Mouse (Mus musculus): ENCODE data around the gene Plvap. TPM values are rescaled to one million over a fixed set of nuclear protein-coding genes. Genes with fewer than 3 reads are reported as not detected.

Plvap gene
- total and polyA plus RNA-seq, 3 experiments = 11.7 to 20.4 TPM; not detected in 1

DNA sequence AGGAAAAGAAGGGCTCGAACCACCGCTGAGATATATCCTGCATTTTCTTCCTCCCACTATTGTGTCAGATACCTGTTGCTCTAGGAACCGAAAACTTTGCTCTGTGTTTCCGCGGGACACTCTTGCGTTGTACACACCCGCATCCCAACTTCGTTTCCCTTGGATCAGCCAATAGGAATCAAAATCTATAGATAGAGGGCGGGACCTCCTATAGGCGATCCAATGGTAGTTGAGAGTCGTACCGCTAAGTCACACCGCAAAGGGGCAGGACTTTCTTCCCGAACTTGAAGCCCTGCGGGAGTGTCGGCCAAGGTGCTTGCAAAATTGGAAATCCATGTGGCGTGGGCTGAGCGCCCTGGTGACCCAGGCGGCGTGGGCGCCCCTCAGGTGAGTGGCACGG, 23.1 kb downstream of the Plvap start:
- H3K4me3 ChIP-seq (ENCODE audit: control insufficient read depth in 1 of 2, insufficient read depth in 1 of 2, low read depth in 2 of 2, low read length in 2 of 2) = peak overlapping the region; percentile 75 to 87
- H3K9ac ChIP-seq (ENCODE audit: control insufficient read depth, low read depth, low read length, poor library complexity, severe bottlenecking) = peak overlapping the region; percentile 80
- H3K9me3 ChIP-seq (replicated peaks; ENCODE audit: insufficient read depth, low read length) = no peaks in the 10 kb centered on the region
- H3K79me2 ChIP-seq (ENCODE audit: control insufficient read depth, insufficient read depth, low read length, poor library complexity) = peaks cover 15% of the 10 kb centered on the region
- peaks cover 0 to 6% of the 10 kb centered on the region in 2 experiments; a peak in 2 of 4 replicates for H3K4me1 ChIP-seq (ENCODE audit: control insufficient read depth in 1 of 2, insufficient read depth in 2 of 2, low read length in 2 of 2)
- peak overlapping the region; percentile 74 for H3K27ac ChIP-seq (ENCODE audit: control insufficient read depth, low read depth, low read length)
- DNase-seq (ENCODE audit: low read depth, low spot score) = peak; percentile 98
- no peaks in the 10 kb centered on the region for H3K27me3 ChIP-seq (ENCODE audit: control insufficient read depth in 1 of 2, insufficient read depth in 2 of 2, low read length in 2 of 2)
- peaks cover 0 to 2% of the 10 kb centered on the region in 2 experiments; a peak in 2 of 4 replicates for H3K36me3 ChIP-seq (ENCODE audit: control insufficient read depth in 1 of 2, insufficient read depth in 2 of 2, low read length in 2 of 2)
- TF ChIP-seq MEF2A (IDR thresholded peaks at IDR 0.05; ENCODE audit: extremely low read depth, insufficient replicate concordance, low read depth, low read length, poor library complexity, severe bottlenecking) (no peak), KAT2A (conservative IDR thresholded peaks at IDR 0.05; ENCODE audit: low read depth, low read length) (peak; percentile 76), BHLHE40 (IDR thresholded peaks at IDR 0.05; ENCODE audit: borderline replicate concordance, low read depth, low read length) (no peak), JUND (IDR thresholded peaks at IDR 0.05; ENCODE audit: low read depth, low read length) (0 out of 2 replicates have a peak, but pooled peaks have one; percentile 50), POLR2AphosphoS2 (IDR thresholded peaks at IDR 0.05; ENCODE audit: low read length) (peak; percentile 65), ZKSCAN1 (IDR thresholded peaks at IDR 0.05; ENCODE audit: low read depth, low read length) (no peak), HCFC1 (IDR thresholded peaks at IDR 0.05; ENCODE audit: low read depth, low read length) (peak; percentile 95), ZMIZ1 (IDR thresholded peaks at IDR 0.05; ENCODE audit: low read depth, low read length) (0 out of 2 replicates have a peak, but pooled peaks have one; percentile 41), MYB (IDR thresholded peaks at IDR 0.05; ENCODE audit: low read depth, low read length) (no peak), ZC3H11A (IDR thresholded peaks at IDR 0.05; ENCODE audit: low read depth, low read length) (no peak), GATA1 (IDR thresholded peaks at IDR 0.05; ENCODE audit: low read depth, low read length) (no peak), GABPA (IDR thresholded peaks at IDR 0.05; ENCODE audit: low read depth, low read length) (no peak), CTCF (IDR thresholded peaks at IDR 0.05 in 2 of 3, conservative IDR thresholded peaks at IDR 0.05 in 1 of 3; ENCODE audit: control insufficient read depth in 1 of 3, insufficient read depth in 1 of 3, low read depth in 2 of 3, low read length in 3 of 3, poor library complexity in 1 of 3, severe bottlenecking in 1 of 3) (no peak), SMC3 (IDR thresholded peaks at IDR 0.05; ENCODE audit: low read depth, low read length) (no peak), MXI1 (IDR thresholded peaks at IDR 0.05; ENCODE audit: low read depth, low read length) (peak; percentile 91), POLR2A (IDR thresholded peaks at IDR 0.05; ENCODE audit: control insufficient read depth in 1 of 2, insufficient read depth in 1 of 2, low read depth in 1 of 2, low read length in 2 of 2, poor library complexity in 1 of 2) (peak in 1 of 2 experiments; percentile 86; a peak in 2 of 4 replicates), UBTF (IDR thresholded peaks at IDR 0.05; ENCODE audit: borderline replicate concordance, insufficient read depth, low read depth, low read length) (no peak), USF2 (IDR thresholded peaks at IDR 0.05; ENCODE audit: borderline replicate concordance in 1 of 2, insufficient read depth in 1 of 2, low read depth in 1 of 2, low read length in 2 of 2) (no peak), NRF1 (IDR thresholded peaks at IDR 0.05; ENCODE audit: insufficient read depth, low read depth, low read length, poor library complexity, severe bottlenecking) (peak; percentile 14; the same call in 1 of the 2 replicates), CHD1 (IDR thresholded peaks at IDR 0.05; ENCODE audit: low read depth, low read length) (no peak), MAX (IDR thresholded peaks at IDR 0.05; ENCODE audit: low read length) (peak; percentile 74), MAZ (IDR thresholded peaks at IDR 0.05; ENCODE audit: low read depth, low read length) (peak; percentile 65; the same call in 1 of the 2 replicates), RAD21 (IDR thresholded peaks at IDR 0.05; ENCODE audit: low read depth, low read length) (no peak), USF1 (IDR thresholded peaks at IDR 0.05; ENCODE audit: low read depth, low read length) (no peak), TCF12 (IDR thresholded peaks at IDR 0.05; ENCODE audit: low read depth, low read length) (peak; percentile 46), E2F4 (IDR thresholded peaks at IDR 0.05; ENCODE audit: borderline replicate concordance, low read depth, low read length) (peak; percentile 80; the same call in 1 of the 2 replicates), POLR2AphosphoS5 (IDR thresholded peaks at IDR 0.05; ENCODE audit: borderline replicate concordance, low read depth, low read length) (no peak), NELFE (IDR thresholded peaks at IDR 0.05; ENCODE audit: low read depth, low read length) (peak; percentile 85), RCOR1 (IDR thresholded peaks at IDR 0.05; ENCODE audit: low read depth, low read length) (no peak), TAL1 (IDR thresholded peaks at IDR 0.05; ENCODE audit: low read length) (no peak), ELF1 (IDR thresholded peaks at IDR 0.05; ENCODE audit: low read depth, low read length) (peak; percentile 56; the same call in 1 of the 2 replicates), TBP (IDR thresholded peaks at IDR 0.05; ENCODE audit: low read depth, low read length) (peak; percentile 91), ZNF384 (IDR thresholded peaks at IDR 0.05; ENCODE audit: low read depth, low read length) (no peak), EP300 (IDR thresholded peaks at IDR 0.05; ENCODE audit: low read depth in 1 of 2, low read length in 2 of 2) (peak in 1 of 2 experiments; percentile 19; a peak in 1 of 4 replicates), MAFK (IDR thresholded peaks at IDR 0.05; ENCODE audit: borderline replicate concordance, low read depth, low read length) (no peak), ETS1 (IDR thresholded peaks at IDR 0.05; ENCODE audit: low read depth, low read length) (no peak), SIN3A (IDR thresholded peaks at IDR 0.05; ENCODE audit: low read length) (peak; percentile 99)

Measured in MEL (cell line).